Mouse (Mus musculus): ENCODE measurements around the gene Trim12a.
"Not testable (repeated sequence)": the region's sequence is repeated elsewhere in the genome, so short reads cannot be mapped to it uniquely, and the experiment has no call there.

The Trim12a gene

DNA sequence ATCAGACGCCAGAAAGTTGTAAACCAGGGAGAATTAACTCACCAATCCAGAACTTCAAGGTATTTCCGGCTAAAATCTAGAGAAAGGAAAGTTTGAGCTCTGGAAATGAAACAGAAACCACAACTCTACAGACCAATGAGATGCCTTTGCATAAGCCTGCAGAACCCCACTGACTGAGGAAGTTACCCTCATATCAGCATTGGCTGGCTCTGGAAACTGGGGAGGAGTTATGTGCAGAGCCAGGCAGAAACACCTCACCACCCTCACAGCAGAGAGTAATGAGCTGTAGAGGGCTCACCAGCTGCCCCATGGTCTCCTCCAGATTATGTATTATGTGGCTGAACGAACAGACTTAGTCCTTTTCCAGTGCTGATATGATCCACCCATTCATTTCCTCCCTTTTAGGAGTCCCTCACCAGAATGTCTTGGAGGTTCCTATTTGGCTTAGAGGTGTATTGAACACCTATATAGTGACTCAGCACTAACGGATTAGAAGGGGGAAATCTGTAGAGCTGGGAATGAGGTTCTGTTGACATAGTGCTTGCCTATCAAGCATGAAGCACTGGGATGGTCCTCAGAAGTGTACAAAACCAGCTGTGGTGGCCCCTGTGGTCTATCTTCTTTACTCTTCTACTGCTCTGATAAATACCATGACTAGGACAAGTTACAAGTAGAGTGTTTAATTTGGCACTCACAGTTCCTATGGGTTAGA, at the start of gene Trim12a:
TSS of gene Trim12a (minus strand) at position 98 of the 712 bp plus-strand sequence.
- not testable (repeated sequence) for DNase-seq (ENCODE audit: low spot score)

GRCm38 (mm10) chr7:104353600-104353967, 38.3 kb upstream of the Trim12a start:
- DNase-seq (ENCODE audit: low spot score) = no peak

DNA sequence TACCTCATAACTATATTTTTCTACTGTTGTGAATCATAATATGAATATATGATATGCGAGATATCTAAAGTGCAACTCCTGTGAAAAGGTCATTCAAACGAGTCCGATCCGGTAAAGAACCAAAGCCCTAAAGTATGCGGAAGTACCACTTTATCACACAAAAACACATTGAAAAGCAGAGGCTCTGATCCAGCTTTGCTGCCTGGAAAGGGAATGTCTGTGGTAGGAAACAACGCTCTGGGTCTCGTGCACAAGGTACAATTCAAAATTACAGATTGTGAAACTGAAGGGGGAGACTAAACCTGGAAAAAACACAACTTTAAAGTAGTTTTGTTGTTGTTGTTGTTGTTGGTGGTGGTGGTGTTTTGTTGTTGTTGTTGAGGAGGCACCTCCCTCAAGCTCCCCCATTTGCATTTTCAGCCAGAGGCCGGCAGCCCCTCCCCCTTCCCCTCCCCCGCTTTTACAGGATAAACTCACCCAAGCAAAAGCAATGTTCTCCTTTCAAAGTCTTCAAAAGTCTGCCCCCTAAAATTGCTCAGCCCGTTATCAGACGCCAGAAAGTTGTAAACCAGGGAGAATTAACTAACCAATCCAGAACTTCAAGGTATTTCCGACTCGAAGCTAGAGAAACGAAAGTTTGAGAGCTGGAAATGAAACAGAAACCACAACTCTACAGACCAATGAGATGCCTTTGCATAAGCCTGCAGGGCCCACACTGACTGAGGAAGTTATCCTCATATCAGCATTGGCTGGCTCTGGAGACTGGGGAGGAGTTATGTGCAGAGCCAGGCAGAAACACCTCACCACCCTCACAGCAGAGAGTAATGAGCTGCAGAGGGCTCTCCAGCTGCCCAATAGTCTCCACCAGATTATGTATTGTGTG, 37.7 kb upstream of the Trim12a start, which contains the start of gene Trim12c:
TSS of gene Trim12c (minus strand) at position 646 of the 883 bp plus-strand sequence.
- DNase-seq (ENCODE audit: low spot score) = peak; percentile 29

DNA sequence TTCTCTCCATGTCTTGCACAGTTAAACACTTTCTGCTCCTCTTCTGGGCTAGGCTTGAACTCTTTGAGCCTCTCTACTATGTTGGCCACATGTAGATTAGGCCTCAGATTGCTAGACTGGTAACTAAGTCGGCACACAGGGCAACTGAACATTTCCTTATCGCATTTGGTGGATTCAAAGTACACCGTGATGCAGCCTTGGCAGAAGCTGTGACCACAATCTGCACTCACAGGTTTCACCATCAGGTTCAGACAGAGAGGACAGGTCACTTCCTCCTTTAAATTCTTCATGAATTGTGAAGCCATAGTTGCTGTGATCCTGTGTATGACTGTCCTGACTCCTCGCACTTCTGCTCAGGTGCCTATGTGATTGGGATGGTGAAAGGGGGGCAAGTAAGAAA, 32.8 kb upstream of the Trim12a start:
- DNase-seq (ENCODE audit: low spot score) = not testable (repeated sequence)

GRCm38 (mm10) chr7:104340744-104341143, 25.5 kb upstream of the Trim12a start:
- not testable (repeated sequence) for DNase-seq (ENCODE audit: low spot score)

GRCm38 (mm10) chr7:104335547-104335946, 20.3 kb upstream of the Trim12a start:
- not testable (repeated sequence) for DNase-seq (ENCODE audit: low spot score)

DNA sequence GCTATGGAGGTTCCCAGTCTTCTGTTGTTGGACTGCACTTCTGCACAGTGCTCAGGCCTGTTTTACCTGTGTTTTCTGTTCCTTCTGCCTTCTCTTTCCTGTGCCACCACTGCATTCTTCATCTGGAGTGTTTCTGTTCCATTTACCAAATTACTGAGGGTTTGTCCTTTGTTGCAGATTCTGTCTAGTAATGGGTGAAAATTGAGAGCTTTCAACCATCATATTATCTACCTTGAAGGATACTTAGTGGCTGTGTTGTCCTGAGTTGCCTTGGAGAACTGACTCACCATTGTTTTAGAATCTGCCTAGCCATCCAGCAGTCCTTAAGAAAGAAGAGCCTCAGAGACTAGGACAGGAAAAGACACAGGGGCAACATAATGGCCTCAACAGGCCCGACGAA, 13.9 kb upstream of the Trim12a start, which contains the start of gene Trim34b:
TSS of gene Trim34b (plus strand) at position 301 of the 400 bp plus-strand sequence.
- DNase-seq (ENCODE audit: low spot score) = not testable (repeated sequence)

GRCm38 (mm10) chr7:104322028-104322427, 6.8 kb upstream of the Trim12a start:
- no peak for DNase-seq (ENCODE audit: low spot score)

GRCm38 (mm10) chr7:104314796-104315353, 391 bp downstream of the Trim12a start:
- DNase-seq (ENCODE audit: low spot score) = no peak

DNA sequence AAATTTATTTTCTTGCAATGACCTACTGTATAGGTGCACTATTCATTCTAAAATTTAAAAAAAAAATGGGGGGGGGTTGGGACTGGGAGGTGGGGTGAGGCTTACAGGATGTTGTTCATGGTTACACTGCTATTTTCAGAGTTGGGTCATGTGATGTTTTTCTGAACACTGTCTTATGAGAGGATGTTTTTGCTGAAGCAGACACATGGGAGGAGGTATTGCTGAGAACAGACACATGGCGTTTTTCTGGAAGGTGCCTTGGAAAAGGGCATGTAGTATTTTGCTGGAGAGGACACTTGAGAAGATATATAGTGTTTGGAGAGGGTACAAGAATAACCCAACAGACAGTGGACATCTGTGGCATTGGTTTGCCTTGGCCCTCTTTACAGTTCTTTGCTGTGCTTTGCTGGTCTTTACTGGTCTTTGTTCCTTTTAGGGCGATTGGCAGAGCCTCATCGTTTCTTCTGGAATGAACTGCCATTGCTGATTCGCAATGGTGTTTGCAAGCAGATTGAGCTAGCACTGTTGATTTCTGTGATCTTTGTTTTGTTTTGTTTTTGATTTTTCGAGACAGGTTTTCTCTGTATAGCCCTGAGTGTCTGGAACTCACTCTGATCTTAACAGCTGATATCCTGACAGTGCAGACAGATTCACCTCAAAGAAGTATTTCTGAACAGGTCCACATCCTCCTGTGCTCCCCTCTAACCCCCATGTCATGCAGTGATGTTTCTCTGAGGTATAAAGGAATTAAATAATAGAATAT, 23.4 kb downstream of the Trim12a start:
- no peak for DNase-seq (ENCODE audit: low spot score)

DNA sequence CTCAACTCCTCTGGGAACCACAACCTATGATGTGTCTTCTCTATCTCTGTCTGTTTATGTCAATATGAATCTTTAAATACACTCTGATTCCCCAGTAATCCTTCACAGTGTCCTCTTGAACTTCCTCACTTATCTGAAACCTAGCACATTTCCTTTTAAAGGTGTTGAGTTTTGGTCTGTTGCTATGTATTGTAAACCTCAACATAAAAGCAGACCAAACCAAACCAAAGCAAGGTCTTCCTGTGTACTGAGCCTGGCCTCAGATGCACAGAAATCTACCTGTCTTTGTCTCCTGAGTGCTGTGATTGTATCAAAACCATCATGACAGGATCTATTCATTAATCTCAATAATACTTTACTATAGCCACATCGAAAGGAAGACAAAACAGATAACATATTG, 24.6 kb downstream of the Trim12a start:
- DNase-seq (ENCODE audit: low spot score) = no peak

GRCm38 (mm10) chr7:104287576-104288443, 27.5 kb downstream of the Trim12a start, which contains the start of gene Trim5:
Gene Trim5 (minus strand): TSS chr7:104288094.
- not testable (repeated sequence) for DNase-seq (ENCODE audit: low spot score)

GRCm38 (mm10) chr7:104279361-104279760, 35.9 kb downstream of the Trim12a start:
- not testable (repeated sequence) for DNase-seq (ENCODE audit: low spot score)

- not testable (repeated sequence) for DNase-seq (ENCODE audit: low spot score)
Measured at GRCm38 (mm10) chr7:104265335-104265734, 49.9 kb downstream of the Trim12a start.

DNA sequence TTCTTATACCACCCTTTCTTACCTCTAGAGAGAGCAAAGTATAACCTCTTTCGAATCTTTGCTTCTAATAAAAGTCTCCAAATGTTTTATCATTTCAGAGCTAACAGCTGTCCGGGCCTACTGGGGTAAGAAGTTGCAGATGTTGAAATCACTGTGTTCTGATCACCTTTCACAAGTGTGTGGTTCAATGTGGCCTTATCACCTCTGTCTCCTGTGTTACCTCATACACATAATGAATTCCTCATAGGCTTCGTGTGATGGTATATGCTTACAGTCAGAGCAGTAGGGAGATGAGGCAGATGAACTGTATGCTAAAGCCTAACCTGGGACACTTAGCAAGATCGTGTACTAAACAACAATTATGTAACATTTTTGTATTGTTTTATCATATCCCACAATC, 54.9 kb downstream of the Trim12a start:
- not testable (repeated sequence) for DNase-seq (ENCODE audit: low spot score)
